Mouse (Mus musculus) bone marrow macrophage, adult 2 months (primary cell): ENCODE results near the gene Hist1h4m.
"Not testable (repeated sequence)": the region's sequence is repeated elsewhere in the genome, so short reads cannot be mapped to it uniquely, and the experiment has no call there.

Experiments
- CTCF ChIP-seq: IDR thresholded peaks from 2 replicates; pipeline ENCODE4 v1.5.1; 2012; ENCODE audit warnings: low read depth, mild to moderate bottlenecking, low read length, moderate library complexity
- POLR2A ChIP-seq: IDR thresholded peaks from 2 replicates; pipeline ENCODE4 v1.6.1; 2012; ENCODE audit warnings: mild to moderate bottlenecking, low read depth, low read length, borderline replicate concordance

DNA sequence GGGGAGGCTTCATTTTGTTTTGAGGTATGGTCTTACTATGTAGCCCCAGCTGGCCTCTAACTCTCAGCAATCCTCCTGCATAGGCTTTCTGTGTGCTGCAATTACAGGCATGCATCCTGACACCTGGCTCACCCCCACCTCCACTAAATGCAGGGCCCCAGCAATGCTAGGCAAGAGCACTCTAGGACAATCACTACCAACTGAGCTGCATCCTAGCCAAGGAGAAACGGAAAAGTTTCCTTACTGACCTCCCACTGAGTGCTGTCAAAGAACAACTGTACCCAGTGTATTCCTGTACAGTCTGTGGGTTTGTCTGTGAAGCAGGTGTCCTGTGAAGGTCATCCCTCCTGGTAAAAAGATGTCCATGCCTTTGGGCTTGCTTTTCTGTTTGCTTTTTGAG, 39.1 kb downstream of the Hist1h4m start:
- TF ChIP-seq CTCF, POLR2A: not testable (repeated sequence)
